Mouse (Mus musculus) ES-Bruce4 (cell line): ENCODE data around the gene Psmd5.

Experiments used
- CTCF ChIP-seq: IDR thresholded peaks from one replicate; pipeline ENCODE4 v1.8.1; 2011; ENCODE audit warnings: low read depth, low read length
- EP300 ChIP-seq: IDR thresholded peaks from 2 replicates; pipeline ENCODE4 v1.6.1; 2011; ENCODE audit warnings: low read depth, low read length; ENCODE audit not compliant: insufficient read depth
- POLR2A ChIP-seq: IDR thresholded peaks from one replicate; pipeline ENCODE4 v1.8.1; 2011; ENCODE audit warnings: low read length; ENCODE audit not compliant: insufficient read depth

GRCm38 (mm10) chr2:34884186-34884585, 9.4 kb upstream of the Psmd5 start:
- no peak for TF ChIP-seq POLR2A
- TF ChIP-seq CTCF = no peak
- no peak for TF ChIP-seq EP300
